Mouse (Mus musculus) adrenal gland, adult (tissue): ENCODE data around the gene Eps8l3.
"Not testable (repeated sequence)": the region's sequence is repeated elsewhere in the genome, so short reads cannot be mapped to it uniquely, and the experiment has no call there.

ENCODE experiments used
- DNase-seq, 2 experiments: peaks; one replicate each; pipeline ENCODE4 v3.0.0; 2022 to 2023; ENCODE audit warnings: low spot score in 1 of 2; ENCODE audit not compliant: inconsistent age in 2 of 2

Eps8l3 gene

DNA sequence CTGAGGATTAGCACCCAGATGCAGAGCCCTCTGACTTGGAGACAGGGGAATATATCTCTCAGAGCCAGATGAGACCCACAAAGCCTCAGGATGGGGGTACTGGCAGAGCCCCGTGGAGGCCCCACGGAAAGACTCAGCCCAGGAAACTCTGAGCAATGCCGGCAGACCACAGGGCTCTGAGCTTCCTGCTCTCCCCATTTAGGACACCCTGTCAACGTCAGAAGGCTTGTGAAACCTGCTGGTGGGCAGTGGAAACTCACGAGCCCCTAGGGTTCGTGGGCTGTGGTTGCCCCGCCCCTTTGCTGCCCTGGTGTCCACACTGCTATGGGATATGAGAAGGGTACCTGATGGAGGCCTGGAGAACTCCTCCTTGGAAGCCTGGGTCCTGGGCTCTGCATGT is 24.2 kb upstream of the Eps8l3 start:
- DNase-seq, result no peak

GRCm38 (mm10) chr3:107853232-107854181 is 23.5 kb upstream of the Eps8l3 start:
- no peak for DNase-seq

DNA sequence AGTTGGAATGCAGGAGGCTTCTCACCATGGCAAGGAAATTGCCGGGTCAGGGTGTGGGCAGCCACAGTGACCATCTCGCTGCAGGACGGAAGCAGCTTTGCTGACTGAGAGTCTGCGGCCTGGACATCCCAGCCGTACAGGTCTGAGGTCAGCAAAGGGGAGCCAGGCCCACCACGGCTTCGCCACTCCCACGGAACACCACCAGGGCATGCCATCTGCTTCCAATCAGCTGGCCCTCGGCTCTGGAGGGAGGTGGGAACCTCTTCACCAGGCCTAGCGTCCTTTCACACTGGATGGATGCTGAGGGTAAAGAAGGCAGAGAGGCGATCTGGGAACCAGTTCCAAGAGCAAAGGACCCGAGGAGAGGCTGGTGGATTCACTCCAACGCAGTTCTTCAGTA is 21.7 kb upstream of the Eps8l3 start:
- DNase-seq, result no peak

DNA sequence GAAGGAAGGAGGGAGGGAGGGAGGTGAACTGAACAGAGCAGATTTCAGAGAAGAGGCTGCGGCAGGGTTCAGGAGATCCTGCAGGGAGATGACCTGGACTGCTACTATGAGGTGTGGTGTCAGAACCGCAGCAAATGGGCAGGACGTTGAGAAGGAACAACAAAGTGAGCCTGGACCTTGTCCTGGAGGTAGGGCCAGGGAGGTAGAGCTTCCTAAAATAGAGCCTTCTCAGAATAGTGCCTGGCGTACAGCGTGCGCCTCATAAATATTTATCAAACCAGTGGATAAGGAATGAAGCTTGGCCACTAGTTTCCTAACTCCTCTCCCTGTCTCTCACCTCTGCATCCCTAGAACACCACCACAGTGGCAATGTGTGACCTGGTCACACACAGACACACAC is 19.4 kb upstream of the Eps8l3 start:
- no peak for DNase-seq

- not testable (repeated sequence) for DNase-seq
These were observed 15.5 kb upstream of the Eps8l3 start for GRCm38 (mm10) chr3:107861483-107861882.

DNA sequence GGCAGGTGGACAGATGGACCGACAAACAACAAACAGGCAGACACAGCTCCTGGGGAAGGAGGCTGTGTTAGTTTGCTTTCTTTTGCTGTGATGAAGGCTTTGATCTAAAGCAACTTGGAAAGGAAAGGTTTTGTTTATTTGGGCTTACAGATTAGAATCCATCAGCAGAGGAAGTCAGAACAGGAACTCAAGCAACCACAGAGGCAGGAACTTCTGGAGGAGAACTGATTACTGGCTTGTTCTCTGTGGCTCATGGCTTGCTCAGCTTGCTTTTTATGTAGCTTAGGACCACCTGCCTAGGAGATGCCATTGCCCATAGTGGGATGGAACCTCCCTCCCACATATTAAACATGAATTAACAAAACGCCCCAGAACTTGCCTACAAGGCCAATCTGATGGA is 14.6 kb upstream of the Eps8l3 start:
- DNase-seq, result no peak

- DNase-seq, result no peak
These were observed 13.6 kb upstream of the Eps8l3 start for GRCm38 (mm10) chr3:107863471-107863870.

- DNase-seq, result peak; percentile 85 to 96
These were observed 13.0 kb upstream of the Eps8l3 start for GRCm38 (mm10) chr3:107863898-107864603.

DNA sequence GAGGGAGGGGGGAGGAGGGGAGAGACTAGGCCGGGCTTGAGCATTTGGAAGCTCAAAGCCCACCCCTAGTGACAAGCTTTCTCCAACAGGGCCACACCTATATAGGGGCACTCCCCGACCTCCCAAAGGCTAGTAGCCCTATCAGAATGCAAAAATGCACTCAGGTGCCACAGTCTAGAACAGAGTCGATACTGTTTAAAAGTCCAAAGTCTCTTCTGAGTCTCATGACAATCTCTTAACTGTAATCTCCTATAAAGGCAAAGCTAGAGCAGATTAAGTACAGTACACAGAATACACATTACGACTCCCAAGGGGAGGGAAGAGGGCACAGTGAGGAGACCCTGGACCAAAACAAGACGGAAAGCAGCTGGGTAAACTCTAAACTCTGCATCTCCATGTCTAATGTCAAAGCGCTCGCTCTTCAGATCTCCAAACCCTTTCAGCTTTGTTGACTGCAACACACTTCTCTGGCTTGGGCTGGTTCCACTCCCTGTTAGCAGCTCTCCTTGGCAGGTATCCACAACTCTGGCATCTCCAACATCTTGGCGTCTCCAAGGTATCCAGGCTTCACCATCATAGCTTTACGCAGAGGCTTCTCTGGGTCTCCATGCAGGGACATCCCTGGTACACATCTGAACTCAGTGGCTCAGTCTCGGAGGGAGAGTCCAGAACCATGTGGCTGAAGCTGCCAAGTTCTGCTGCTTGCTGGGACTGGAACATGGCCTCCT is 11.5 kb upstream of the Eps8l3 start:
- no peak for DNase-seq

- DNase-seq, result peak; percentile 85 to 95
These were observed 9.9 kb upstream of the Eps8l3 start for GRCm38 (mm10) chr3:107867086-107867485.

- no peak for DNase-seq
These were observed 8.6 kb upstream of the Eps8l3 start for GRCm38 (mm10) chr3:107868452-107868851.

DNA sequence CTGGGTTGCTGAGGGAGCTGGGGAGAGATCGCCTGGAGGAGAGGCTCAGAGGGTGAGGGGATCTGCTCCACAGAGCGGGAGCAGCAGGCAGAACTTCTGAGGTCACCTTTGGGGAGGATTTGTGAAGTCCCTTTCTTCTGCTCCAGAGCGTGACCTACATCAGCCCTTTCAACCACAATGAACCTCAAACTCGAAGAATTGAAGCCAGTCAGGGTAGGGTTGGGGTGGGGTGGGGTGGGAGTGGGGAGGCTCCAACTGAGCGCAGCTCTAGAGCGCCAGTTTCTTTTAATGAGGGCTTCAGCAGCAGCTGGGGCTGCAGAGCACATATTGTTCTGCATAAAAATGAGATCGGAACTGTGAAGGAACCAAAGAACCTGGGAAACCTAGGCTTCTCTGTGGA is 7.9 kb upstream of the Eps8l3 start:
- no peak for DNase-seq

GRCm38 (mm10) chr3:107869925-107870324 is 7.1 kb upstream of the Eps8l3 start:
- DNase-seq, result no peak

- DNase-seq, result no peak
These were observed 3.4 kb upstream of the Eps8l3 start for GRCm38 (mm10) chr3:107873335-107874251.

- no peak for DNase-seq
These were observed 1.8 kb upstream of the Eps8l3 start for GRCm38 (mm10) chr3:107875231-107875630.

- DNase-seq, result no peak
These were observed 1.0 kb downstream of the Eps8l3 start for GRCm38 (mm10) chr3:107877747-107878736.

GRCm38 (mm10) chr3:107887674-107888495 is 10.9 kb downstream of the Eps8l3 start:
- DNase-seq, result no peak

DNA sequence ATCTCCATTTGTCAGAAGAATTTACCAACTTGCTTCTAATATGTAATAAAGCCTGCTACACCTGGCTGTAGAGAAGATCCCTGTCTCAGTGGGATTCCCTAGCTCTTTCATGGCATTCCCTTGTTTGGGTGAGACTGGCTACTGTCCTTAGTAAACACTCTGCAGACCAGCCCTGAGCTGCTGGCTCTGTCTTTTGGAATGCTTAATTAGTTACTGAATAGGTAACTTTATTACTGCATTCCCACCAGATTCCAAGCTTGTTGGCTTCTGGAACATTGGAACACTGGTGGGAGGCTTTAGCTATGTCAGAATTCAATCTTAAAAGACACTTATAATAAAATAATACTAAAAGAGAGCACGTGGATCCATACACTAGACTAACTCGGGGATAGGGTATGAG is 12.2 kb downstream of the Eps8l3 start:
- not testable (repeated sequence) for DNase-seq
